Mouse (Mus musculus): ENCODE results near the gene Map2k1. TPM values are rescaled to one million over a fixed set of nuclear protein-coding genes. Genes with fewer than 3 reads are reported as not detected.
"Not testable (repeated sequence)": the region's sequence is repeated elsewhere in the genome, so short reads cannot be mapped to it uniquely, and the experiment has no call there.

The Map2k1 gene
- polyA plus RNA-seq, 1 experiment from 2014 or later: 92.4 TPM

DNA sequence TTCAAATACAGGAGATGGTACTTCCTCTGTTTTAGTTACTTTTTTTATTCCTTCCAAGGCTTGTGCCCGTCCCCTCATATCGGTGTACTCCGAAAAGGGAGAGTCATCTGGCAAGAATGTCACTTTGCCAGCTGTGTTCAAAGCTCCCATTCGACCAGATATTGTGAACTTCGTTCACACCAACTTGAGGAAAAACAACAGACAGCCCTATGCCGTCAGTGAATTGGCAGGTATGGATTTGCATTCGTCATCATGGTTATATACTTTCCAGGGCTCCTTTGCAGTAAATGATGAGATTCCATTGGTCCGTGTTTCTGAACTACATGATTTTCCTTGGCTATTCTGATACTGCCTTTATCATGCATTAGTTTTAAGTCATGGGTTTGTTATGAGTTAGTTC is 78.7 kb downstream of the Map2k1 start:
- H3K9me3 ChIP-seq (ENCODE audit: control insufficient read depth, low read length): no peaks in the 10 kb centered on the region
- 51% methylated on average over 8 of the region's 8 CpGs for WGBS
- no peak overlapping the region for H3K27ac ChIP-seq (replicated peaks in 1 of 2; ENCODE audit: control insufficient read depth in 1 of 2, insufficient read depth in 1 of 2, low read depth in 2 of 2, low read length in 2 of 2)
- peaks cover 44% of the 10 kb centered on the region for H3K36me3 ChIP-seq (ENCODE audit: control insufficient read depth, insufficient read depth, low read length)
- H3K9ac ChIP-seq (ENCODE audit: low read length): peak overlapping the region; percentile 93; the same call in 1 of the 2 replicates
- peak overlapping the region; percentile 93 for H3K4me2 ChIP-seq (ENCODE audit: low read length)
- H3K4me3 ChIP-seq (ENCODE audit: control insufficient read depth in 1 of 2, insufficient read depth in 1 of 2, low read depth in 1 of 2, low read length in 2 of 2): peak overlapping the region; percentile 12 to 87; a peak in 3 of 4 replicates
- H3K27me3 ChIP-seq (ENCODE audit: control insufficient read depth, insufficient read depth, low read length): no peaks in the 10 kb centered on the region
- no peak for ATAC-seq (ENCODE audit: insufficient number of reproducible peaks, insufficient read depth, low FRiP score, low read depth)
- peaks cover 0 to 30% of the 10 kb centered on the region in 2 experiments for H3K4me1 ChIP-seq (ENCODE audit: control insufficient read depth in 2 of 2, insufficient read depth in 2 of 2, low read length in 2 of 2)

DNA sequence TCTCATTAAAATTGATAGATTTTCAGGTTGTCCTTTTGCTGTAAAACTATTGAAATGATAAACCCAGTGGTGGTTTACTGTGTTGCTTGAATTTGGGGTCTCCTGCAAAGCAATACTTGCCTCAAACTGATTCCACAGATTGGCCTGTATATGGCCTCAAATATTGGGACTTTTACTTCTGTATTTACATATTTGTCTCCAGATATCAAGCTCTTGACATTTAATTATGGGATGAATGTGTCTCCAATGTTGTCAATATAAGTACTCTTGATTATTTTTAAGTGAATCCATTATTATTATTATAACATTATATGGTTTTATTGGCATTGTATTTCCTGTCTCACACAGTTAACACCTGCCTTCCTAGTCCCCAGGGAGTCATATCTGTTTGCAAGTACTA is 79.1 kb downstream of the Map2k1 start:
- Histone ChIP-seq H3K36me3 (ENCODE audit: control insufficient read depth, insufficient read depth, low read length) (peaks cover 44% of the 10 kb centered on the region), H3K27ac (replicated peaks in 1 of 2; ENCODE audit: control insufficient read depth in 1 of 2, insufficient read depth in 1 of 2, low read depth in 2 of 2, low read length in 2 of 2) (no peak overlapping the region), H3K9ac (ENCODE audit: low read length) (peak overlapping the region; percentile 93), H3K9me3 (ENCODE audit: control insufficient read depth, low read length) (no peaks in the 10 kb centered on the region), H3K4me1 (ENCODE audit: control insufficient read depth in 2 of 2, insufficient read depth in 2 of 2, low read length in 2 of 2) (peaks cover 0 to 29% of the 10 kb centered on the region in 2 experiments; a peak in 3 of 4 replicates), H3K4me2 (ENCODE audit: low read length) (peak overlapping the region; percentile 93), H3K27me3 (ENCODE audit: control insufficient read depth, insufficient read depth, low read length) (no peaks in the 10 kb centered on the region), H3K4me3 (ENCODE audit: control insufficient read depth in 1 of 2, insufficient read depth in 1 of 2, low read depth in 1 of 2, low read length in 2 of 2) (peak overlapping the region; percentile 70 to 87; a peak in 3 of 4 replicates)
- ATAC-seq (ENCODE audit: insufficient number of reproducible peaks, insufficient read depth, low FRiP score, low read depth): no peak

DNA sequence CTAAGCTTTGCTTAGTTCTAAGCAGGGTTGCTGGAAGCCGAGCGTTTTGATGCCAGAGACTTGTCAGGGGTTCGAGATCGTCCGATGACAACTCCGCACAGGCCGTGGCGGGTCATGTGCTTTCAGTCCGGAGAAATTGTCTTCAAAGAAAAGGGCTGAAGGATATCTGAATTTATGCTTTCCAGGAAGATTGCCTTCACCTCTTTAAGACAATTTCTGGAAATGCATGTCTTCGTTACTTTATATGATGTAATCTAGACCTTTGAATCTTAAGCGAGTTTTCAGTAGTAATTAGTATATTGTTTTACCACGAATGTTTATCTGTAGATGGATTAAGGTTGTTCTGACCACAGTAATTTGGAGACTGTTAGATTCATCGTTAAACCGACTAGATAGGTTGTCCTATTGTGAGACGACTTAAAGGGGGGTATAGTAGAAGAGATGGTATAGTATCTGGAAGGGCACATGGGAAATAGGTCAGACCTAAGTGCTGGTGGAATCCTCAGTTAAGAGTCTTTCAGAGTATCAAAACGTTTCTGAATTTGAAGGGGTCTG is 79.7 kb downstream of the Map2k1 start:
- WGBS: under 1% methylated on average over 16 of the region's 16 CpGs
- ATAC-seq (ENCODE audit: insufficient number of reproducible peaks, insufficient read depth, low FRiP score, low read depth): no peak
- peak overlapping the region; percentile 93 for H3K9ac ChIP-seq (ENCODE audit: low read length)
- no peaks in the 10 kb centered on the region for H3K27me3 ChIP-seq (ENCODE audit: control insufficient read depth, insufficient read depth, low read length)
- peak overlapping the region; percentile 51 to 89; a peak in 3 of 4 replicates for H3K27ac ChIP-seq (replicated peaks in 1 of 2; ENCODE audit: control insufficient read depth in 1 of 2, insufficient read depth in 1 of 2, low read depth in 2 of 2, low read length in 2 of 2)
- peak overlapping the region; percentile 93 for H3K4me2 ChIP-seq (ENCODE audit: low read length)
- H3K36me3 ChIP-seq (ENCODE audit: control insufficient read depth, insufficient read depth, low read length): peaks cover 43% of the 10 kb centered on the region
- no peaks in the 10 kb centered on the region for H3K9me3 ChIP-seq (ENCODE audit: control insufficient read depth, low read length)
- peaks cover 0 to 27% of the 10 kb centered on the region in 2 experiments; a peak in 3 of 4 replicates for H3K4me1 ChIP-seq (ENCODE audit: control insufficient read depth in 2 of 2, insufficient read depth in 2 of 2, low read length in 2 of 2)
- peak overlapping the region; percentile 70 to 87 for H3K4me3 ChIP-seq (ENCODE audit: control insufficient read depth in 1 of 2, insufficient read depth in 1 of 2, low read depth in 1 of 2, low read length in 2 of 2)

DNA sequence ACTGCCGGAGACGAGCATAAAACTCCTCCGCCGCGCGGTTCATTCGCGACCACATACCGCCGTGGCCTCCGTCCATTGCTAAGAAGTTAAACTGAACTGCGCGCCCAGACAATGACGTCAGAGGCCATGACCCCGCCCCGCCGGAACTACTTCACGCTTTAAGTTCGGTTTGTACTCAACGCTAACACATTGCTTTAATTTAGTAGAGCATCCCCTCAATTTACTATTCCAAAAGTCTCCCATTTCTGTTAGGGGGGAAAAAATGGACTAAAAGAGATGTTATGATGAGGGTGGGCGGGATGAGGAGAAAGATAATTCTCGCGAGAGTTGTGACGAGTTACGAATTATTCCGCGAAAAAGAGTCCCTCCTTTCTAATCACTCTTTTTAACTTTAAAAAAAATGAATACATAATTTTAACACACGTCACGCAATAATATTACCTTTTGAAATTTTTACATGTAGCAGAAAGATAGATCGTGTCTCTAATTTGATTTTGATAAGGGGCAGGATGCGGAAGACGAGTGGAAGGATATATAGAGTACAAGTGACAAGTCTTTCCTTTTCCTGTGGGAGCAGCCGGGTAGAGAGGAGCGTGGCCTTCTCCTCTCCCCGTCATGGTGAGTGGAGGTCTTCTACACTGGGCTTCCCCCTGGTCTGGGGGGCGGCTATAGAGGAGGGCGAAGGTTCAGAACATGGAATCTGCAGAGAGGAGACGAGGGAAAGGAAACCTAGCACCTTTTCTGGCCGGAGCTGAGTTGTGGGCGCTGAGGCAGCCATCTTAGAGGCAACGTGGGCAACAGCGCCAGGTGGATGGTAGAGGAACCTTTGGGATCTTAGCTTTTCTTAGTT is 80.4 kb downstream of the Map2k1 start, which contains the start of the genes Zwilch and Rpl4:
TSS of gene Zwilch (minus strand) at position 289 of the 850 bp plus-strand sequence.
TSS of gene Rpl4 (plus strand) at position 560 of the 850 bp plus-strand sequence.
- Histone ChIP-seq H3K4me3 (ENCODE audit: control insufficient read depth in 1 of 2, insufficient read depth in 1 of 2, low read depth in 1 of 2, low read length in 2 of 2) (peak within 1 kb of the TSS; percentile 70 to 87), H3K36me3 (ENCODE audit: control insufficient read depth, insufficient read depth, low read length) (peaks cover 39% of the 10 kb centered on the region), H3K4me1 (ENCODE audit: control insufficient read depth in 2 of 2, insufficient read depth in 2 of 2, low read length in 2 of 2) (peaks cover 0 to 24% of the 10 kb centered on the region in 2 experiments; a peak in 3 of 4 replicates), H3K27ac (replicated peaks in 1 of 2; ENCODE audit: control insufficient read depth in 1 of 2, insufficient read depth in 1 of 2, low read depth in 2 of 2, low read length in 2 of 2) (peak within 1 kb of the TSS; percentile 89 to 92), H3K27me3 (ENCODE audit: control insufficient read depth, insufficient read depth, low read length) (no peaks in the 10 kb centered on the region), H3K9ac (ENCODE audit: low read length) (peak within 1 kb of the TSS; percentile 93), H3K9me3 (ENCODE audit: control insufficient read depth, low read length) (no peaks in the 10 kb centered on the region), H3K4me2 (ENCODE audit: low read length) (peak within 1 kb of the TSS; percentile 93)
- peak; percentile 79 for ATAC-seq (ENCODE audit: insufficient number of reproducible peaks, insufficient read depth, low FRiP score, low read depth)
- under 1% methylated on average over 42 of the region's 42 CpGs for WGBS

DNA sequence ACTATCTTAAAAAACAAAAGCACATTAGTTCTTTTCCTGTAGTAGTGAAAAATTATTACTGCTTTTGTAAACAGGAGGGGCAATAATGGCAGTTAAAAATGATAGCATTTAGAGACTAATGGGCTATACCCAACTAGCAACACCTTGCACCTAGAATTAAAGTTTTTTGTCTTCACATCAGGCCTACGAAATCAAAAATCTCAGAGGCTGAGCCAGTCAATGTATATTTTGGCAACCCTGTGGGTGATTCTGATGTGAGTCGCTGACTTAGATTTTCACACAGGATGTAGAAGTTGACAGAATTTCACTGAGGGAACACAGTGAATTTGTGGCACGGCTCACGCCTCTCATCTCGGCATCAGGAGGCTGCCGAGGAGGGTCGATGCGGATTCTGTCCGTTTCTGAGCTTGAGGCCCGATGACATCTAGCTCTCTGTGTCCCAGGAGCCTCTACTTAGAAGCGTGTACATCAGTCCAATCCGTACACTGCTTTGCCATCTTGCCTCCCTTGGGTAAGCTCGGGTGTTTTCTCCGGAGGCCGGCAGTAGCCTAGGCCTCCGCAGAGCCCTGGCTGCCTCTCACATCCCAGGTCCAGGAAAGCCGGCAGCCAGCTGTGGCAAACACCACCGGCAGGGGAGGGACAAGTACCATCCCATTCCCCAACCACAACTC is 81.2 kb downstream of the Map2k1 start:
- H3K27ac ChIP-seq (replicated peaks in 1 of 2; ENCODE audit: control insufficient read depth in 1 of 2, insufficient read depth in 1 of 2, low read depth in 2 of 2, low read length in 2 of 2): peak overlapping the region; percentile 89 to 92
- H3K4me1 ChIP-seq (ENCODE audit: control insufficient read depth in 2 of 2, insufficient read depth in 2 of 2, low read length in 2 of 2): peaks cover 0 to 24% of the 10 kb centered on the region in 2 experiments; a peak in 3 of 4 replicates
- H3K9me3 ChIP-seq (ENCODE audit: control insufficient read depth, low read length): no peaks in the 10 kb centered on the region
- no peak for ATAC-seq (ENCODE audit: insufficient number of reproducible peaks, insufficient read depth, low FRiP score, low read depth)
- peak overlapping the region; percentile 93 for H3K9ac ChIP-seq (ENCODE audit: low read length)
- 2% methylated on average over 18 of the region's 18 CpGs for WGBS
- H3K27me3 ChIP-seq (ENCODE audit: control insufficient read depth, insufficient read depth, low read length): no peaks in the 10 kb centered on the region
- peaks cover 39% of the 10 kb centered on the region for H3K36me3 ChIP-seq (ENCODE audit: control insufficient read depth, insufficient read depth, low read length)
- peak overlapping the region; percentile 66 to 87 for H3K4me3 ChIP-seq (ENCODE audit: control insufficient read depth in 1 of 2, insufficient read depth in 1 of 2, low read depth in 1 of 2, low read length in 2 of 2)
- H3K4me2 ChIP-seq (ENCODE audit: low read length): peak overlapping the region; percentile 77

DNA sequence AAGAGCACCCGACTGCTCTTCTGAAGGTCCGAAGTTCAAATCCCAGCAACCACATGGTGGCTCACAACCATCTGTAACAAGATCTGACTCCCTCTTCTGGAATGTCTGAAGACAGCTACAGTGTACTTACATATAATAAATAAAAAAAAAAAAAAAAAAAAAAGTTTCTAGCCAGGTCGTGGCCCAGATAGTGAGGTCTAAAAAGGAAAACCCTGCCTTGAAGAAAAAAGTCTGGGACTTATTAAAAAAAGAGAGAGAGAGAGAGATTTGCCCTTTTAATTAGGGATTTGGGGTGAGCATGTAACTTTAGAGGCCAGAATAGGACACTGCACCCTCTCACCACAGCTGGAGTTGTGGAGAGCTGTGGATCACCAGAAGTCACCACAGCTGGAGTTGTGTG is 83.5 kb downstream of the Map2k1 start:
- H3K9me3 ChIP-seq (ENCODE audit: control insufficient read depth, low read length); H3K27me3 ChIP-seq (ENCODE audit: control insufficient read depth, insufficient read depth, low read length); H3K4me2 ChIP-seq (ENCODE audit: low read length); H3K9ac ChIP-seq (ENCODE audit: low read length); ATAC-seq (ENCODE audit: insufficient number of reproducible peaks, insufficient read depth, low FRiP score, low read depth); H3K27ac ChIP-seq (replicated peaks in 1 of 2; ENCODE audit: control insufficient read depth in 1 of 2, insufficient read depth in 1 of 2, low read depth in 2 of 2, low read length in 2 of 2); H3K4me3 ChIP-seq (ENCODE audit: control insufficient read depth in 1 of 2, insufficient read depth in 1 of 2, low read depth in 1 of 2, low read length in 2 of 2): not testable (repeated sequence)
- 100% methylated on average over 3 of the region's 3 CpGs for WGBS
- Histone ChIP-seq H3K36me3 (ENCODE audit: control insufficient read depth, insufficient read depth, low read length) (peaks cover 37% of the 10 kb centered on the region), H3K4me1 (ENCODE audit: control insufficient read depth in 2 of 2, insufficient read depth in 2 of 2, low read length in 2 of 2) (peaks cover 0 to 16% of the 10 kb centered on the region in 2 experiments; a peak in 3 of 4 replicates)

DNA sequence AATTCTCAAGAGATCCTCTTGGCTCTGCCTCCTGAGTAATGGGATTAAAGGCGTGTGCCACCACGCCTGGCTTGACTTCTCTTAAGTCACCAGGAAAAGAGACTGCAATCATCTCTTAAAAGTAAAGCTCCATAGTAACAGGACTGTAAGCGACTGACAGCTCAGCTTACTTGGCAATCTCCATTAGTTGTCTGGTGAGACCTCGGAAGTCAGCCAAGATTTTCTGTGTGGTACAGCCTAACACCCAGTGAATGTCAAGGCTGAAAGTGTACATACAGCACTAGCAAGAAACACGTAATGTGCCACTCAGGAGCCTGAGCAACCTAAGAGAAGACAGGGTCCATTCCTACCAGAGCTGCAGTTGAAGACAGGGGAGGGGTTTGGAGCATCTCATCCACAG is 93.0 kb downstream of the Map2k1 start:
- Histone ChIP-seq H3K4me3 (ENCODE audit: control insufficient read depth in 1 of 2, insufficient read depth in 1 of 2, low read depth in 1 of 2, low read length in 2 of 2) (no peak overlapping the region), H3K27ac (replicated peaks in 1 of 2; ENCODE audit: control insufficient read depth in 1 of 2, insufficient read depth in 1 of 2, low read depth in 2 of 2, low read length in 2 of 2) (no peak overlapping the region), H3K4me1 (ENCODE audit: control insufficient read depth in 2 of 2, insufficient read depth in 2 of 2, low read length in 2 of 2) (no peaks in the 10 kb centered on the region), H3K36me3 (ENCODE audit: control insufficient read depth, insufficient read depth, low read length) (peaks cover 91% of the 10 kb centered on the region), H3K27me3 (ENCODE audit: control insufficient read depth, insufficient read depth, low read length) (no peaks in the 10 kb centered on the region), H3K4me2 (ENCODE audit: low read length) (no peak overlapping the region), H3K9me3 (ENCODE audit: control insufficient read depth, low read length) (no peaks in the 10 kb centered on the region), H3K9ac (ENCODE audit: low read length) (no peak overlapping the region)
- 90% methylated on average over 5 of the region's 5 CpGs for WGBS
- no peak for ATAC-seq (ENCODE audit: insufficient number of reproducible peaks, insufficient read depth, low FRiP score, low read depth)
